Mouse (Mus musculus) intestine, embryonic 14.5 days (tissue): ENCODE measurements around the gene Xaf1. TPM values are rescaled to one million over a fixed set of nuclear protein-coding genes. Genes with fewer than 3 reads are reported as not detected.
A peak's percentile ranks its signal among the peaks of the same experiment; 100 is the strongest.

Experiments
- ATAC-seq: fragments of 200-750 bp; cut with Nextera tagmentation; replicated peaks from 2 replicates; pipeline ENCODE4 v1.8.0; 2017; ENCODE audit warnings: low read depth, moderate number of reproducible peaks, moderate TSS enrichment, moderate library complexity; ENCODE audit not compliant: low FRiP score, low TSS enrichment
- DNase-seq: peaks from one replicate; pipeline ENCODE4 v3.0.0-alpha.2; 2018; ENCODE audit warnings: low spot score
- H3K27ac ChIP-seq: fragments of 300-500 bp; sonication (generic); 2 replicates; pipeline ENCODE4 v1.5.1; 2014; ENCODE audit warnings: low read depth, mild to moderate bottlenecking, control low read depth
- H3K27me3 ChIP-seq: fragments of 300-500 bp; sonication (generic); replicated peaks from 2 replicates; pipeline ENCODE4 v1.6.1; 2014; ENCODE audit warnings: low read length, control low read depth; ENCODE audit not compliant: control insufficient read depth, insufficient read depth
- H3K36me3 ChIP-seq: fragments of 300-500 bp; sonication (generic); 2 replicates; pipeline ENCODE4 v1.6.1; 2014; ENCODE audit warnings: low read length, control low read depth; ENCODE audit not compliant: control insufficient read depth, insufficient read depth
- H3K4me1 ChIP-seq: fragments of 300-500 bp; sonication (generic); replicated peaks from 2 replicates; pipeline ENCODE4 v1.6.1; 2014; ENCODE audit warnings: low read length, control low read depth, mixed read lengths; ENCODE audit not compliant: control insufficient read depth, insufficient read depth
- H3K4me2 ChIP-seq: fragments of 300-500 bp; sonication (generic); 2 replicates; pipeline ENCODE4 v1.6.1; 2014; ENCODE audit warnings: low read length
- H3K4me3 ChIP-seq: fragments of 300-500 bp; sonication (generic); 2 replicates; pipeline ENCODE4 v1.5.1; 2014; ENCODE audit warnings: low read depth, low read length, control low read depth, mixed read lengths
- H3K9ac ChIP-seq: fragments of 300-500 bp; sonication (generic); 2 replicates; pipeline ENCODE4 v1.6.1; 2014; ENCODE audit warnings: mild to moderate bottlenecking, low read length
- H3K9me3 ChIP-seq: fragments of 300-500 bp; sonication (generic); 2 replicates; pipeline ENCODE4 v1.6.1; 2016; ENCODE audit warnings: low read length, control low read depth; ENCODE audit not compliant: control insufficient read depth
- WGBS: fragments of 180-500 bp; shearing (Covaris S2); extraction: QIAGEN DNeasy Blood & Tissue Kit; methylation state at CpG from one replicate; pipeline ENCODE4 v1.1.7; 2014; 5-methylcytosine and 5-hydroxymethylcytosine counted together
- polyA plus RNA-seq: library from polyadenylated mRNA; unstranded; fragments of >200 nt; fragmentation: Nextera tagmentation; extraction: Ambion mirVana; gene quantifications from 2 replicates; pipeline ENCODE4 v1.2.1, GENCODE M21; 2014

The Xaf1 gene
- polyA plus RNA-seq, 1 experiment from 2014 or later, result 3.4 TPM

- Histone ChIP-seq H3K4me3 (no peak overlapping the region), H3K27ac (no peak overlapping the region), H3K4me2 (no peak overlapping the region), H3K36me3 (no peaks in the 10 kb centered on the region), H3K9me3 (no peaks in the 10 kb centered on the region), H3K4me1 (0 out of 2 replicates have a peak, but pooled peaks cover 3% of the 10 kb centered on the region), H3K27me3 (no peaks in the 10 kb centered on the region), H3K9ac (no peak overlapping the region)
- ATAC-seq (no peak), DNase-seq (peak; percentile 73)
- 23% methylated on average over 8 of the region's 8 CpGs for WGBS
Observed at GRCm38 (mm10) chr11:72343904-72344303, 42.5 kb downstream of the Xaf1 start.

- DNase-seq (no peak), ATAC-seq (no peak)
- WGBS, result 88% methylated on average over 11 of the region's 11 CpGs
- Histone ChIP-seq H3K4me2 (no peak overlapping the region), H3K4me1 (0 out of 2 replicates have a peak, but pooled peaks cover 3% of the 10 kb centered on the region), H3K9ac (no peak overlapping the region), H3K36me3 (no peaks in the 10 kb centered on the region), H3K27me3 (no peaks in the 10 kb centered on the region), H3K9me3 (no peaks in the 10 kb centered on the region), H3K27ac (no peak overlapping the region), H3K4me3 (no peak overlapping the region)
Observed at GRCm38 (mm10) chr11:72344486-72344885, 43.1 kb downstream of the Xaf1 start.

- H3K4me2 ChIP-seq, result no peak overlapping the region
- no peak for DNase-seq
- no peaks in the 10 kb centered on the region for H3K9me3 ChIP-seq
- H3K4me1 ChIP-seq, result no peaks in the 10 kb centered on the region
- no peak overlapping the region for H3K27ac ChIP-seq
- H3K4me3 ChIP-seq, result no peak overlapping the region
- no peak for ATAC-seq
- H3K27me3 ChIP-seq, result no peaks in the 10 kb centered on the region
- H3K36me3 ChIP-seq, result no peaks in the 10 kb centered on the region
- H3K9ac ChIP-seq, result no peak overlapping the region
- 45% methylated on average over 10 of the region's 10 CpGs for WGBS
Observed at GRCm38 (mm10) chr11:72348563-72348962, 47.1 kb downstream of the Xaf1 start.

- Histone ChIP-seq H3K27ac (no peak overlapping the region), H3K4me1 (no peaks in the 10 kb centered on the region), H3K36me3 (no peaks in the 10 kb centered on the region), H3K4me2 (no peak overlapping the region), H3K27me3 (no peaks in the 10 kb centered on the region), H3K9ac (no peak overlapping the region), H3K9me3 (no peaks in the 10 kb centered on the region), H3K4me3 (no peak overlapping the region)
- DNase-seq (no peak), ATAC-seq (no peak)
- 43% methylated on average over 8 of the region's 8 CpGs for WGBS
Observed at GRCm38 (mm10) chr11:72349016-72349415, 47.6 kb downstream of the Xaf1 start.

- no peak overlapping the region for H3K27ac ChIP-seq
- H3K4me3 ChIP-seq, result no peak overlapping the region
- no peaks in the 10 kb centered on the region for H3K9me3 ChIP-seq
- no peaks in the 10 kb centered on the region for H3K4me1 ChIP-seq
- WGBS, result 31% methylated on average over 4 of the region's 4 CpGs
- no peaks in the 10 kb centered on the region for H3K27me3 ChIP-seq
- DNase-seq (no peak), ATAC-seq (no peak)
- no peaks in the 10 kb centered on the region for H3K36me3 ChIP-seq
- H3K4me2 ChIP-seq, result no peak overlapping the region
- H3K9ac ChIP-seq, result no peak overlapping the region
Observed at GRCm38 (mm10) chr11:72349652-72350051, 48.2 kb downstream of the Xaf1 start.

- DNase-seq, result no peak
- Histone ChIP-seq H3K27ac (no peak overlapping the region), H3K9me3 (no peaks in the 10 kb centered on the region), H3K27me3 (no peaks in the 10 kb centered on the region), H3K4me3 (no peak overlapping the region), H3K4me1 (no peaks in the 10 kb centered on the region), H3K4me2 (no peak overlapping the region), H3K36me3 (no peaks in the 10 kb centered on the region), H3K9ac (no peak overlapping the region)
- 80% methylated on average over 1 of the region's 1 CpGs for WGBS
- no peak for ATAC-seq
Observed at GRCm38 (mm10) chr11:72352272-72352671, 50.8 kb downstream of the Xaf1 start.

- Histone ChIP-seq H3K4me3 (no peak overlapping the region), H3K4me2 (no peak overlapping the region), H3K9me3 (no peaks in the 10 kb centered on the region), H3K36me3 (no peaks in the 10 kb centered on the region), H3K4me1 (no peaks in the 10 kb centered on the region), H3K9ac (no peak overlapping the region), H3K27ac (no peak overlapping the region), H3K27me3 (no peaks in the 10 kb centered on the region)
- WGBS, result 75% methylated on average over 3 of the region's 3 CpGs
- ATAC-seq, result no peak
- DNase-seq, result no peak
Observed at GRCm38 (mm10) chr11:72353186-72353585, 51.8 kb downstream of the Xaf1 start.

- H3K27ac ChIP-seq, result no peak overlapping the region
- DNase-seq (peak; percentile 92), ATAC-seq (peak; percentile 57; the same call in 1 of the 2 replicates)
- H3K4me3 ChIP-seq, result no peak overlapping the region
- H3K36me3 ChIP-seq, result no peaks in the 10 kb centered on the region
- no peaks in the 10 kb centered on the region for H3K4me1 ChIP-seq
- no peaks in the 10 kb centered on the region for H3K9me3 ChIP-seq
- no peaks in the 10 kb centered on the region for H3K27me3 ChIP-seq
- peak overlapping the region; percentile 41 for H3K4me2 ChIP-seq
- no peak overlapping the region for H3K9ac ChIP-seq
- 19% methylated on average over 20 of the region's 20 CpGs for WGBS
Observed at GRCm38 (mm10) chr11:72354971-72355728, 53.7 kb downstream of the Xaf1 start.
